Mouse (Mus musculus) heart, postnatal 4 days (tissue): Measurements from ENCODE around the gene Ina. TPM values are rescaled to one million over a fixed set of nuclear protein-coding genes. Genes with fewer than 3 reads are reported as not detected.

Experiments
- DNase-seq: peaks from one replicate; pipeline ENCODE4 v3.0.0; 2021
- total RNA-seq, 2 experiments: library from RNA; stranded (reverse); gene quantifications; 2 replicates each; pipeline ENCODE4 v1.2.3; 2021

The Ina gene
- total RNA-seq, 2 experiments from 2014 or later: 0.16 TPM; not detected in 1

DNA sequence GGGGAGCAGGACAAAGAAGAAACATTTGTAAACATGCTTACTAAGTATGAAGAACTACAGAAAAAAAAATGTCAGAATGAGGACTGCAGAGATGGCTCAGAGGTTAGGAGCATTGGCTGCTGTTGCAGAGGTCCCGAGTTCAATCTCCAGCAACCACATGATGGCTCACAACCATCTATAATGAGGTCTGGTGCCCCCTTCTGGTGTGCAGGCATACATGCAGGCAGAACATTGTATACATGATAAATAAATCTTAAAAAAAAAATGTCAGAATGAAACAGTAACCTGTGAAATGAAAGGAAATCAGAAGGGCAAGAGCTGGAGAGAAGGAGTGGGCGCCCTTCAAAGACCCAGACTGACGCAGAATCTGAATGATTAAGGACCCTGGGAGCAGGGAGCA lies 51.4 kb downstream of the Ina start:
- no peak for DNase-seq

DNA sequence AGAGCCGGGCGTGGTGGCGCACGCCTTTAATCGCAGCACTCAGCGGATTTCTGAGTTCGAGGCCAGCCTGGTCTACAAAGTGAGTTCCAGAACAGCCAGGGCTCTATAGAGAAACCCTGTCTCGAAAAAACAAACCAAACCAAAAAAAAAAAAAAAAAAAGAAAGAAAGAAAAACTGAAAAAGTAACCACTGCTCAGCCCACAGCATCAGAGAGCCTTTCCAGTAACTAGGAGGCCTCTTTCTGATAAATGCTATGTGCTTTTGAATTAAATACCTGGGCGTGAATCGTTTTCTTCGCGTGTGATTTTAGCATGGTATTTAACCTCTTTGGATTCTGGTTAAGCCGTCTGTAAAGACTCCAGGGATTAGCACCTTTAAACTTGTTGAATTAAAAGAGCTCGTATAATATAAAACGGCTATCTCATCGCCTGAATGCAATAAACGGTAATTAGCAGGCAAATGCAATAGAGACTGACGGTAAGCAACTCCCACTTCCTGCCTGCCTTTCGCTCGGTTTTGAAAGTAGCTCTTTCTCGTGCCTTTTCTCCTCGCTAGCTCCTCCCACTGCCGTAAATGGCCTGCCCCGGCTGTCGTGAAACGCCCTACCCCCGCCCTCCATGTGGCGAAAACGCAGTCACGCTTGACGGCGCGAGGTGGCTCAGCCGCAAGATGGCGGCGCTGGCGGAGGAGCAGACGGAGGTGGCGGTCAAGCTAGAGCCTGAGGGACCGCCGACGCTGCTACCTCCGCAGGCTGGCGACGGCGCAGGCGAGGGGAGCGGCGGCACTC lies 52.8 kb downstream of the Ina start, which contains the start of gene Taf5:
Taf5 (plus strand) TSS at position 651 of the 787 bp plus-strand sequence.
- DNase-seq: peak; percentile 98

DNA sequence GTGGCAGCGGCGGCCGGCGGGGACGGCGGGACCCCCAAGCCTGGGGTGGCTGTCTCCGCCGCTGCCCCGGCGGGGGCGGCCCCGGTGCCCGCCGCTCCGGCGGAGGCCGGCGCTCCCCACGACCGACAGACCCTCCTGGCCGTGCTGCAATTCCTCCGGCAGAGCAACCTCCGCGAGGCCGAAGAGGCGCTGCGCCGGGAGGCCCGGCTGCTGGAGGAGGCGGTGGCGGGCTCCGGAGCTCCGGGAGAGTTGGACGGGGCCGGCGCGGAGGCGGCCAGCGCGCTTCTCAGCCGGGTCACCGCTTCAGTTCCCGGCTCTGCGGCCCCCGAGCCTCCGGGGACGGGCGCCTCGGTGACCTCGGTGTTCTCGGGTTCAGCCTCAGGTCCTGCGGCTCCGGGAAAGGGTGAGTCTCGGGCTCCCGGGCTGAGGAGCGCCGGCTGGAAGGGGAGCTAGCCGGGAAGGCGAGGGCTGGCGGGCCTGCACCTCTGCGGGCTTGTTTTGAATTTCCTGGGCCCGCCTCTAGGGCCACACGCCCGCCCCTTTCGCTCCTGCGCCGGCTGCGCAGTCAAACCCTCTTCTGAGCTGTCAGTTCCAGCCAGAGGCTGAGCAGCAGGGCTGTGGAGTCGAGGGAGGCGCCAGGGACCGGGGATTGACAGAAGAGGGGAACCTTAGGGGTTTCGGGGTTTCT lies 53.6 kb downstream of the Ina start:
- peak; percentile 89 for DNase-seq

Other genes starting within 250 kb of the Ina start
- gene Nt5c2, start 455 bp downstream of the Ina start, total RNA-seq: 100 to 1,000 TPM; 147 to 157 TPM
- 1 to 10 TPM; 3.9 to 4.2 TPM for gene Pcgf6, start 36.2 kb downstream of the Ina start, total RNA-seq
- gene Taf5, start 53.0 kb downstream of the Ina start, total RNA-seq: 1 to 10 TPM; 5.1 to 5.2 TPM
- gene Usmg5, start 75.9 kb downstream of the Ina start, total RNA-seq: 1,000 to 10,000 TPM; 1,795 to 1,908 TPM
- 10 to 100 TPM; 15.4 to 15.5 TPM for gene Pdcd11, start 76.1 kb downstream of the Ina start, total RNA-seq
- gene Calhm2, start 123.6 kb downstream of the Ina start, total RNA-seq: 1 to 10 TPM; 3.4 to 3.5 TPM
- gene Calhm1, start 129.6 kb downstream of the Ina start, total RNA-seq: not detected
- gene Calhm3, start 143.1 kb downstream of the Ina start, total RNA-seq: not detected
- 1 to 10 TPM in 1 of 2 experiments, under 1 TPM in 1; 0.74 to 1.2 TPM for gene Neurl1a, start 164.1 kb downstream of the Ina start, total RNA-seq